Mouse (Mus musculus) urinary bladder, adult 2 months (tissue): ENCODE measurements around the gene Pip4k2b. TPM values are rescaled to one million over a fixed set of nuclear protein-coding genes. Genes with fewer than 3 reads are reported as not detected.
"Not testable (repeated sequence)": the region's sequence is repeated elsewhere in the genome, so short reads cannot be mapped to it uniquely, and the experiment has no call there.

ENCODE experiments used
- DNase-seq: peaks from one replicate; pipeline ENCODE4 v3.0.0; 2022; ENCODE audit warnings: low spot score
- polyA plus RNA-seq: library from polyadenylated mRNA; depleted of rRNA; stranded (reverse); fragments of >200 nt; gene quantifications from 2 replicates; pipeline ENCODE4 v1.2.3, GENCODE M21; 2012

The Pip4k2b gene
- polyA plus RNA-seq, 1 experiment: 17.2 TPM

GRCm38 (mm10) chr11:97753277-97753676, 8.8 kb upstream of the Pip4k2b start:
- DNase-seq: no peak

GRCm38 (mm10) chr11:97748496-97748895, 4.0 kb upstream of the Pip4k2b start:
- no peak for DNase-seq

- no peak for DNase-seq
These were observed 3.3 kb upstream of the Pip4k2b start for GRCm38 (mm10) chr11:97747773-97748172.

GRCm38 (mm10) chr11:97745331-97745721, 822 bp upstream of the Pip4k2b start:
- DNase-seq: no peak

- DNase-seq: peak; percentile 98
These were observed 320 bp upstream of the Pip4k2b start for GRCm38 (mm10) chr11:97744718-97745330.

GRCm38 (mm10) chr11:97743423-97743822, 1.1 kb downstream of the Pip4k2b start:
- no peak for DNase-seq

GRCm38 (mm10) chr11:97742591-97742990, 1.9 kb downstream of the Pip4k2b start:
- DNase-seq: no peak

GRCm38 (mm10) chr11:97742157-97742556, 2.3 kb downstream of the Pip4k2b start:
- no peak for DNase-seq

GRCm38 (mm10) chr11:97740190-97740589, 4.3 kb downstream of the Pip4k2b start:
- no peak for DNase-seq

- no peak for DNase-seq
These were observed 5.3 kb downstream of the Pip4k2b start for GRCm38 (mm10) chr11:97739155-97739554.

GRCm38 (mm10) chr11:97738703-97739102, 5.8 kb downstream of the Pip4k2b start:
- DNase-seq: no peak

- DNase-seq: no peak
These were observed 6.9 kb downstream of the Pip4k2b start for GRCm38 (mm10) chr11:97737600-97737999.

GRCm38 (mm10) chr11:97736645-97737044, 7.9 kb downstream of the Pip4k2b start:
- DNase-seq: no peak

- not testable (repeated sequence) for DNase-seq
These were observed 9.7 kb downstream of the Pip4k2b start for GRCm38 (mm10) chr11:97734810-97735209.

- DNase-seq: no peak
These were observed 10.8 kb downstream of the Pip4k2b start for GRCm38 (mm10) chr11:97733689-97734088.

- DNase-seq: no peak
These were observed 15.8 kb downstream of the Pip4k2b start for GRCm38 (mm10) chr11:97728730-97729129.

- no peak for DNase-seq
These were observed 16.2 kb downstream of the Pip4k2b start for GRCm38 (mm10) chr11:97728311-97728710.

- DNase-seq: no peak
These were observed 20.8 kb downstream of the Pip4k2b start for GRCm38 (mm10) chr11:97723709-97724108.

GRCm38 (mm10) chr11:97721338-97721737, 23.2 kb downstream of the Pip4k2b start:
- DNase-seq: no peak

- DNase-seq: no peak
These were observed 25.5 kb downstream of the Pip4k2b start for GRCm38 (mm10) chr11:97719041-97719440.

- DNase-seq: no peak
These were observed 26.1 kb downstream of the Pip4k2b start for GRCm38 (mm10) chr11:97718281-97718860.

- no peak for DNase-seq
These were observed 26.9 kb downstream of the Pip4k2b start for GRCm38 (mm10) chr11:97717369-97718280.

- no peak for DNase-seq
These were observed 28.5 kb downstream of the Pip4k2b start for GRCm38 (mm10) chr11:97716021-97716420.
